Mouse (Mus musculus): ENCODE results near the gene Plb1. TPM values are rescaled to one million over a fixed set of nuclear protein-coding genes. Genes with fewer than 3 reads are reported as not detected.

The Plb1 gene
- total RNA-seq, 2 experiments from 2014 or later, result 0.62 to 1.3 TPM

GRCm38 (mm10) chr5:32243286-32243885, 10.9 kb downstream of the Plb1 start:
- DNase-seq (ENCODE audit: low spot score in 2 of 2), result peak in 1 of 2 experiments; percentile 17

GRCm38 (mm10) chr5:32245385-32245784, 12.9 kb downstream of the Plb1 start:
- peak in 1 of 2 experiments; percentile 15 for DNase-seq (ENCODE audit: low spot score in 2 of 2)

- DNase-seq (ENCODE audit: low spot score in 2 of 2), result no peak
Observed at GRCm38 (mm10) chr5:32260751-32261150, 28.2 kb downstream of the Plb1 start.

- no peak for DNase-seq (ENCODE audit: low spot score in 2 of 2)
Observed at GRCm38 (mm10) chr5:32261251-32261650, 28.7 kb downstream of the Plb1 start.

- no peak for DNase-seq (ENCODE audit: low spot score in 2 of 2)
Observed at GRCm38 (mm10) chr5:32262534-32262933, 30.0 kb downstream of the Plb1 start.

- DNase-seq (ENCODE audit: low spot score in 2 of 2), result no peak
Observed at GRCm38 (mm10) chr5:32272502-32272901, 40.0 kb downstream of the Plb1 start.

GRCm38 (mm10) chr5:32278000-32278694, 45.6 kb downstream of the Plb1 start:
- DNase-seq (ENCODE audit: low spot score in 2 of 2), result no peak

- no peak for DNase-seq (ENCODE audit: low spot score in 2 of 2)
Observed at GRCm38 (mm10) chr5:32280066-32280465, 47.6 kb downstream of the Plb1 start.

- no peak for DNase-seq (ENCODE audit: low spot score in 2 of 2)
Observed at GRCm38 (mm10) chr5:32282345-32282744, 49.8 kb downstream of the Plb1 start.

GRCm38 (mm10) chr5:32283457-32283856, 50.9 kb downstream of the Plb1 start:
- no peak for DNase-seq (ENCODE audit: low spot score in 2 of 2)

- no peak for DNase-seq (ENCODE audit: low spot score in 2 of 2)
Observed at GRCm38 (mm10) chr5:32286315-32286714, 53.8 kb downstream of the Plb1 start.

- peak; percentile 22 to 44 for DNase-seq (ENCODE audit: low spot score in 2 of 2)
Observed at GRCm38 (mm10) chr5:32288021-32288420, 55.5 kb downstream of the Plb1 start.

- DNase-seq (ENCODE audit: low spot score in 2 of 2), result no peak
Observed at GRCm38 (mm10) chr5:32291316-32291715, 58.8 kb downstream of the Plb1 start.

- peak; percentile 65 to 79 for DNase-seq (ENCODE audit: low spot score in 2 of 2)
Observed at GRCm38 (mm10) chr5:32302991-32303921, 70.7 kb downstream of the Plb1 start.

- DNase-seq (ENCODE audit: low spot score in 2 of 2), result no peak
Observed at GRCm38 (mm10) chr5:32307106-32307505, 74.6 kb downstream of the Plb1 start.

- DNase-seq (ENCODE audit: low spot score in 2 of 2), result no peak
Observed at GRCm38 (mm10) chr5:32308647-32309046, 76.1 kb downstream of the Plb1 start.

- no peak for DNase-seq (ENCODE audit: low spot score in 2 of 2)
Observed at GRCm38 (mm10) chr5:32309714-32310113, 77.2 kb downstream of the Plb1 start.

GRCm38 (mm10) chr5:32310802-32311201, 78.3 kb downstream of the Plb1 start:
- no peak for DNase-seq (ENCODE audit: low spot score in 2 of 2)

- DNase-seq (ENCODE audit: low spot score in 2 of 2), result no peak
Observed at GRCm38 (mm10) chr5:32311589-32312166, 79.2 kb downstream of the Plb1 start.

- no peak for DNase-seq (ENCODE audit: low spot score in 2 of 2)
Observed at GRCm38 (mm10) chr5:32313671-32314070, 81.2 kb downstream of the Plb1 start.

GRCm38 (mm10) chr5:32314731-32315130, 82.2 kb downstream of the Plb1 start:
- DNase-seq (ENCODE audit: low spot score in 2 of 2), result no peak

Data from layer of hippocampus, postnatal 10 days (tissue).